Mouse (Mus musculus): ENCODE data around the gene S100a5. TPM values are rescaled to one million over a fixed set of nuclear protein-coding genes. Genes with fewer than 3 reads are reported as not detected.

Gene S100a5
- polyA plus RNA-seq (2015; fragmentation: Nextera tagmentation; extraction: Ambion mirVana), result not detected in 2 replicates

DNA sequence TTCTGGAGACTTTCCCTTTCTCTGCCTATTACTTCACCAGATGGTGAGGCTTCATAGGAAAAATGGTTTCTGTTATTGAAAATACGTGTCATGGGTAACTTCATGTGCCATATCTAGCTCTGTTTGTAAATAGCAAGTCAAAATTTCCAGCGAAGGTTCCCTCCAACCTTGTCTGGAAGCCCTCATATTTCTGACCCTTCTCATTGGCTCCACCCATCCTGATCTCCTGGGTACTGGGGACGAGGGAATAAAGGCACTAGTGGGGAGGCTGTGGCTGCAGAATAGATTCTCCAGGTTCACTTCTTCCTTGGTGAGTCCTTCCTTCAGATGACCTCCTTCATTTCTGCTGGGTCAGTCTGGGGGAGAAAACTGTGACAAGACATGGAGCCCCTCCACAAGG lies at the start of gene S100a5:
TSS of gene S100a5 (plus strand) at position 301 of the 400 bp plus-strand sequence.
- ATAC-seq (replicated peaks), result no peak
- Histone ChIP-seq H3K9ac (replicated peaks) (no peak within 1 kb of the TSS), H3K9me3 (no peaks in the 10 kb centered on the region), H3K36me3 (no peaks in the 10 kb centered on the region), H3K4me1 (peaks cover 17% of the 10 kb centered on the region), H3K27ac (replicated peaks) (no peak within 1 kb of the TSS), H3K27me3 (no peaks in the 10 kb centered on the region), H3K4me3 (no peak within 1 kb of the TSS), H3K4me2 (replicated peaks) (no peak within 1 kb of the TSS)
- WGBS, result 58% methylated on average over 3 of the region's 3 CpGs

DNA sequence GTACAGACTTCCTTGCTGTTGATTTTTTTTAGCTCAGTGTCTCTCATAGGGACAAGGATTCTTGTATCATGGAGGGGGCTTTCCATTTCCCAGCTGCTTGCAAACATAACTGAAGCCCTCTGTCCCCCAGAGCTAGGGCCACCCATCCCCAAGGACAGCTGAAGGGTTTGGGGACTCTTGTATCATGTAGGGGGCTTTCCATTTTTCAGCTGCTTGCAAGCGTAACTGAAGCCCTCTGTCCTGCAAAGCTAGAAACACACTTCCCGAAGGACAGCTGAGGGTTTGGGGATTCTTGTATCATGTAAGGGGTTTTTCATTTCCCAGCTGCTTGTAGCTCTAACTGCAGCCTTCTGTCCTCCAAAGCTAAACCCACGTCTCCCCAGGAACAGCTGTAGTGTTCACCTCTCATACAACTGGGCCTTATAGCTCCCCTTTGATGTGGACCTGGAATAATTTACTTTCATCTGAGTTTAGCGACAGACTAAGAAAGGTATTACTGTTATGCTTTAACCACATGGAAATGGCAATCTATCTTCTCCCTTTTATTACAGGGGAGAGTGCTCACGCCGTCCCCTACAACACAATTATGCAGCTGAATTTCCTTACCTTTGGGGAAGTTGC lies 48.2 kb upstream of the S100a5 start, which contains the start of gene S100a3:
TSS of gene S100a3 (plus strand) at position 571 of the 621 bp plus-strand sequence.
- Histone ChIP-seq H3K4me1 (peaks cover 4% of the 10 kb centered on the region; the same call in 1 of the 2 replicates), H3K36me3 (no peaks in the 10 kb centered on the region), H3K4me2 (replicated peaks) (no peak within 1 kb of the TSS), H3K9me3 (no peaks in the 10 kb centered on the region), H3K27me3 (no peaks in the 10 kb centered on the region), H3K4me3 (no peak within 1 kb of the TSS), H3K9ac (replicated peaks) (no peak within 1 kb of the TSS), H3K27ac (replicated peaks) (no peak within 1 kb of the TSS)
- ATAC-seq (replicated peaks), result no peak
- 84% methylated on average over 6 of the region's 6 CpGs for WGBS

DNA sequence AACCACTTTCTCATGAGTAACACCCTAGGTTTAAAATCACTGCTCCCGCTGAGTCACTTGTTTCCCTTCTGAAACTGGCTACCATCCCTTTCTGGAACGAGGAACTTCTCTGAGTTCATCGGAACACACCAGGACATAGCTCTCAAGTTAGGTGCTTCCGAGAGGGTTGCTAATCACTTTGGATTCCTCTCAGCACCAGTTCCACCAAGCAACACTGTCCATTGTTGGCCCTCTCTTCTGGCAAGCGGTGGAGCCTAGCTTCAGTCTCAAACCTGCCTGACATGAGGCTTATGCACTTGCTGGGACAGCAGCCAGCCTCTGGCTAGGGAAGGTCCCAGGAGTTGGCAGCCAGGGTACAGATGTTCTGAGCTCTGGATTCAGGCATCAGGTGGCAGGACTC lies 33.6 kb upstream of the S100a5 start:
- H3K4me1 ChIP-seq, result no peaks in the 10 kb centered on the region
- H3K4me2 ChIP-seq (replicated peaks), result no peak overlapping the region
- H3K27me3 ChIP-seq, result no peaks in the 10 kb centered on the region
- no peaks in the 10 kb centered on the region for H3K36me3 ChIP-seq
- 85% methylated on average over 5 of the region's 5 CpGs for WGBS
- ATAC-seq (replicated peaks), result no peak
- H3K4me3 ChIP-seq, result no peak overlapping the region
- no peaks in the 10 kb centered on the region for H3K9me3 ChIP-seq
- H3K27ac ChIP-seq (replicated peaks), result no peak overlapping the region
- no peak overlapping the region for H3K9ac ChIP-seq (replicated peaks)

DNA sequence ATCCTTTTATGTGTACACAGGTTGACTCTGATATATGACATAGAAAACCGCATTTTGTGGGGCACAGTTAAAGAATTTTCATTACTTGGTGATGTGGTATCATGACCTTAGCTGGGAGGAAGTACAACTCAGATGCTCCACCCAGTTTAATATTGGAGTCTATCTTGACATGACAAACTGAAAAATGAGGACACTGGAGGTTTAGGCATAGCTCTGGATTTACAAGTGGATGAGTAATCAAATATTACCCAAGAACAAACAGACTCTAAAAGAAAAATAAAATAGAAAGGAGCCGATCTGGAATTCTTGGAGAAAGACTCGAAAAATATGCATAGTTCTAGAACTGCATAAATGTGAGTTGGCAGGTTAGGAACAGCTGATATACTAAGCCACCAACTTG lies 33.0 kb upstream of the S100a5 start:
- H3K4me1 ChIP-seq, result no peaks in the 10 kb centered on the region
- whole genome bisulfite sequencing, result 89% methylated on average over 3 of the region's 3 CpGs
- no peak overlapping the region for H3K9ac ChIP-seq (replicated peaks)
- no peak overlapping the region for H3K27ac ChIP-seq (replicated peaks)
- no peak overlapping the region for H3K4me2 ChIP-seq (replicated peaks)
- H3K9me3 ChIP-seq, result no peaks in the 10 kb centered on the region
- H3K27me3 ChIP-seq, result no peaks in the 10 kb centered on the region
- no peak overlapping the region for H3K4me3 ChIP-seq
- no peaks in the 10 kb centered on the region for H3K36me3 ChIP-seq
- ATAC-seq (replicated peaks), result no peak

DNA sequence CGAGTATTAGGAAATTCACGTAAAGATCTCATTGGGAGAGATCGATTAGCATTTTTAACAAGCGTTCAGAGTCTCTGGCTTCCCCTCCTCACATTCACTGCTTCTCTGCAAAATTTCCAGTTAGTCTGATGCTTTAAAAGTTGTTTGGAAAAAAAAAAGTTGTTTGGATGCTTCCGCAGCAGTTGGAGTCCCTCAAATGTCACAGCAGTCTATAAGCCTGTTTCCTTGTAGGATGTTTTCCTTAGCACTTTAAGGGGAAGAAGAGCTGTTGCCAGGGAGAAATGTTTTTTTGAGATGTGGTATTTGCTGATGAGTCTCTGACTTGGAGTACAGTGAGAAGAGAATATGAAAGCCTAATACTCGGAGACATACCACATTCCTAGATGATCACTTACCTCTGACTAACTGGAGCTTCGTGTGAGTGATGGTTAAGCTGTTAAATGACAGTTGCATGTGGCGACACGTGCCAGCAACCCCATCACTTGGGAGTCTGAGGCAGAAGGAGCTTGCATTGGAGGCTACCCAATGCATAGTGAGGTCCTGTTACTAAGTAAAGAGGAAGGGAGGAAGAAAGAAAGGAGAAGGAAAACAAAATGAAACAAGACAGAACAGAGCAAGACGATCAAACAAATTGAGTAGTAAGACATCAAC lies 31.8 kb upstream of the S100a5 start:
- Histone ChIP-seq H3K27me3 (no peaks in the 10 kb centered on the region), H3K4me1 (no peaks in the 10 kb centered on the region), H3K9me3 (no peaks in the 10 kb centered on the region), H3K9ac (replicated peaks) (no peak overlapping the region), H3K27ac (replicated peaks) (no peak overlapping the region), H3K4me3 (no peak overlapping the region), H3K4me2 (replicated peaks) (no peak overlapping the region), H3K36me3 (no peaks in the 10 kb centered on the region)
- 72% methylated on average over 10 of the region's 10 CpGs for whole genome bisulfite sequencing
- no peak for ATAC-seq (replicated peaks)

DNA sequence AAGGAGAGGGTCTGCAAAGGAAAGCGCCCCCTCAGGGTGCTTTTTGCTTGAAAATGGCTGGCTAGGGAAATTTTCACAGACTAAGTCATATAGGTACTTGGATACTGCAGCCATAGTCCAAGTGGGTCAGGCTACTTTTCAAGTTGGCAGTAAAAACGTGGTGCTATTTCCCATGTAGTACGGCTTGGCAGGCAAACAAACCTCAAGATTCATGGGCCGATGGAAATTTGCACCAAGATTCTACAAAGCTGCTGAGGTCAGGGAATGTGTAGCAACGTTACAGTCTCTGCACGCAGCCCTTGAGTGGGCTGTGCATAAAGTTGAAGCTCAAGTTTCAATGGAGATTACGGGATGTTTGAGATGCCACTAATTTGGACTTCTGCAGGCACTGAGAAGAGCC lies 28.9 kb upstream of the S100a5 start:
- WGBS, result 80% methylated on average over 7 of the region's 7 CpGs
- no peaks in the 10 kb centered on the region for H3K9me3 ChIP-seq
- ATAC-seq (replicated peaks), result no peak
- H3K27ac ChIP-seq (replicated peaks), result no peak overlapping the region
- H3K4me3 ChIP-seq, result no peak overlapping the region
- H3K4me2 ChIP-seq (replicated peaks), result no peak overlapping the region
- H3K9ac ChIP-seq (replicated peaks), result no peak overlapping the region
- no peaks in the 10 kb centered on the region for H3K36me3 ChIP-seq
- H3K27me3 ChIP-seq, result no peaks in the 10 kb centered on the region
- H3K4me1 ChIP-seq, result no peaks in the 10 kb centered on the region

DNA sequence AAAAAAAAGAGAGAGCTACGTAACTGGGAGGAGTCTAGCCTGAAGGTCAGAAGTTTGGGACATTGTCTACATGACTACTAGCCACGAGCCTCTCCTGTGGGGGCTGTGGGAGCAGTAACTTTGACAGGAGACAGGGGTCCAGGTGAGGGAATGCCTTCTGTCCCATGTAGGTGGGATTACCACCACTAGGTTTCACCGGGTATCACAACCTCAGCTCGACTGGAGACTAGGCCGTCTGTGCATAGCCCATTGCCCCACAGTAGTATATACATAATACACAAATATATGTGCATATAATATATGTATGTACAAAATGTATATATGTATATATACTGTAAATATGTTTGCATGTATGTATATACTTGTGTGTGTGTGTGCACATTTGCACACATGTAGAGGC lies 27.2 kb upstream of the S100a5 start:
- Histone ChIP-seq H3K36me3 (no peaks in the 10 kb centered on the region), H3K4me2 (replicated peaks) (no peak overlapping the region), H3K27ac (replicated peaks) (no peak overlapping the region), H3K9me3 (no peaks in the 10 kb centered on the region), H3K4me3 (no peak overlapping the region), H3K9ac (replicated peaks) (no peak overlapping the region), H3K27me3 (no peaks in the 10 kb centered on the region), H3K4me1 (no peaks in the 10 kb centered on the region)
- WGBS, result 94% methylated on average over 5 of the region's 5 CpGs
- no peak for ATAC-seq (replicated peaks)

DNA sequence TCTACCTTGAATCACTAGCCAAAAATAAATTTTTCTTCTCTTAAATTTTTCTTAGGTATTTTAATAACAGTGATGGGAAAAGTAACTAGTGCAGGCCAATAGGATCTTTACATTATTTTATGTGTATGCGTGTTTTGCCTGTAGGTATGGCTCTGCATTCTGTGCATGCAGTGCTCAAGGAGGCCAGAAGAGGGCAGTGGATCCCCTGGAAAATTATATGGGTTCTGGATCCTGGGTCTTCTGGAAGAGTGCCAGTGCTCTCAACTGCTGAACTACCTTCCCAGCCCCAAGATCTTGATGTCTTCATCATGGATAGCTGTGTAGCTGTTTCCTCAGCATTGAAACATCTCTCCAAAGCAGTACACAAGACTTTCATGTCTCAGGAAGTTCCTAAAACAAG lies 26.2 kb upstream of the S100a5 start:
- no peak for ATAC-seq (replicated peaks)
- Histone ChIP-seq H3K4me3 (no peak overlapping the region), H3K9ac (replicated peaks) (no peak overlapping the region), H3K36me3 (no peaks in the 10 kb centered on the region), H3K4me1 (no peaks in the 10 kb centered on the region), H3K27me3 (no peaks in the 10 kb centered on the region), H3K27ac (replicated peaks) (no peak overlapping the region), H3K4me2 (replicated peaks) (no peak overlapping the region), H3K9me3 (no peaks in the 10 kb centered on the region)
- 97% methylated on average over 1 of the region's 1 CpGs for WGBS

DNA sequence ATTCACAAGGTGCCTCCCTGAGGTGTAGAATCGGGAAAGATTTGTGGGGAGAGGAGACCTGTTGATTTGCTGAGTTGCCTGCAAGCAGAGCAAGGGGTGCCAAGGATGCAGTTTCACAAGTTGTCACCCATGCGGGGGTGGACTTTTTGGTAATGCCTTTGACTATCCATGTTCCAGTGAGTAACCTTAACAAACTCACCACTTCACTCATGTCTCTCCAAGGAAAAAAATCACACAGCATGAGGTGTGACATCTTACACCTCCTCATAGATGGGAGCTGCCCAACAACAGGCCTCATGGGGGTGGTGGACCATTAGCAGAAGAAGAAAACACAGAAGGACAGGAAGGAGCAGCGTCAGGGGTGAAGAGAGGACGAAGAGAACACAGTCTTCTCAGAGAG lies 25.8 kb upstream of the S100a5 start:
- Histone ChIP-seq H3K27me3 (no peaks in the 10 kb centered on the region), H3K27ac (replicated peaks) (no peak overlapping the region), H3K9me3 (no peaks in the 10 kb centered on the region), H3K4me2 (replicated peaks) (no peak overlapping the region), H3K9ac (replicated peaks) (no peak overlapping the region), H3K36me3 (no peaks in the 10 kb centered on the region), H3K4me1 (no peaks in the 10 kb centered on the region), H3K4me3 (no peak overlapping the region)
- WGBS, result 91% methylated on average over 4 of the region's 4 CpGs
- no peak for ATAC-seq (replicated peaks)

DNA sequence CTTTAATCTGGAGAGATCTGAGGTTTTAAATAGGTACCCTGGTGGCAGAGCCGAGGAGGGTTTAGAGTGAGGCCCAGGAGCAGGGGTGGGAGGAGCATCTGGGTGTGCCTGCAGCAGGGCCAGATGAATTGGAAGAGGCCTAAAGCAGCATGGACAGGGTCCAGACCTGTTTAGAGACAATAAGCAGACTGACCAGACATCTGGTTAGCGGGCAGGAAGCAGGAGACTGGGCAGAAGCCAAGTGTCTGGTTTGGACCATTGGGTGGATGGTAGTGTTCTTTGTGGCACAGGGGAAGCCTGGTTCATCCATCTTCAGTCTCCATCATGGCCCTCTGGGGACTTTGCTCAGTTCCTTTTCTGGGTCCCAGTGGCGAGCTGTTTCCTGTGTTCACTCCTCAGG lies 24.4 kb upstream of the S100a5 start:
- ATAC-seq (replicated peaks), result no peak
- H3K9ac ChIP-seq (replicated peaks), result no peak overlapping the region
- no peaks in the 10 kb centered on the region for H3K4me1 ChIP-seq
- H3K4me2 ChIP-seq (replicated peaks), result no peak overlapping the region
- H3K9me3 ChIP-seq, result no peaks in the 10 kb centered on the region
- 56% methylated on average over 3 of the region's 3 CpGs for WGBS
- H3K27ac ChIP-seq (replicated peaks), result no peak overlapping the region
- H3K36me3 ChIP-seq, result no peaks in the 10 kb centered on the region
- H3K4me3 ChIP-seq, result no peak overlapping the region
- no peaks in the 10 kb centered on the region for H3K27me3 ChIP-seq

DNA sequence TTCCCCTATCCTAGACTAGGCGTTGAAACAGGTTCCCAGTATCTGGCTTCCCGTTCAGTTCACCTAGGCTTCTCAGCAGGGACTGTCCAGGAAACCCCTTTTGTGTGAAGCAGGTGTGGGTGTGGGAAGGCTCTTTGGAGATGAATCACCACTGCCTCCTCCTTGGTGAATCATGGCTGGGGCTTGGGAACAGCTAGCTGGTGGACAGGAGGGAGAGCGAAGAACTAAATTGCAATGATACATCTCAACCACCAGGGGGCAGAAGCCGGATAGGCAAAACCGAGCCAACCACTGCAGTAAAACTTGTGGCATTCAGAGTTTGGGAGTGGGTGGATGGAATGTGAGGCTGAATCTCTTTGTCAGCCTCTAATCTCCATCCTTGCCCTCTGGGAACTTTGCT lies 22.7 kb upstream of the S100a5 start:
- H3K36me3 ChIP-seq, result no peaks in the 10 kb centered on the region
- ATAC-seq (replicated peaks), result peak; percentile 35

DNA sequence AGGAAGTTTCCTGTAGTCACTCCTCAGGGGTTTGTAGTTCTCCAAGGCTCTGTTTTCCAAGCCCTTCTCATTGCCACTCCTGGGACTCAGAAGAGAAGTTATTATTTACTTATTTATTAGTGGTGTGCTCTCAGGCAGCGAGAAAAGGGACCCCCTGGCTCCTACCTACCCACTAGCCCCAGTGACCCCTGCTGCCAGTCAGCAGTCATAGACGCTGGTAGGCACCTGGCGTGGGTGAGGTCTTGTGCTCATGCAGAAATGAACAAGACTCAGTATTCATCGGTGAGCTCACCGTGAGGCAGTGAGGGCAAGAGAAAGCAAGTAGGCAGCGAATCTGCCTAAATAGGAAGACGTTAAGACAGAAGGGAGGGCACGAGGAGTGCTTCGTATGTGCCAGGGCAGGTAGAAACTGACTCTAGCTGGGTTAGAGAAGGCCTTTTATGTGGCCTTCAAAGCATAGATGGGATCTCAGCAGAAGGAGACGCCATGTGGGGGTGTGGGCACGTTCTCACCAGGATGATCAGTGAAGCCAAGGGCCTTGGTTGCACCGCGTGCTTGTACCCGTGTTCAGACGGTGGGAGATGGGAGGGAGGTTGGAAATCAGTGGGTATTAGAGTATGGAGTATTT lies 22.2 kb upstream of the S100a5 start:
- ATAC-seq (replicated peaks), result no peak
- no peaks in the 10 kb centered on the region for H3K36me3 ChIP-seq
- H3K4me3 ChIP-seq, result no peak overlapping the region
- 84% methylated on average over 15 of the region's 15 CpGs for WGBS
- no peaks in the 10 kb centered on the region for H3K27me3 ChIP-seq
- H3K9me3 ChIP-seq, result no peaks in the 10 kb centered on the region
- no peak overlapping the region for H3K27ac ChIP-seq (replicated peaks)
- H3K9ac ChIP-seq (replicated peaks), result no peak overlapping the region
- no peak overlapping the region for H3K4me2 ChIP-seq (replicated peaks)
- no peaks in the 10 kb centered on the region for H3K4me1 ChIP-seq

More for the DNA sequence above, 22.7 kb upstream of the S100a5 start:
- Histone ChIP-seq H3K9ac (replicated peaks) (no peak overlapping the region), H3K9me3 (no peaks in the 10 kb centered on the region), H3K4me3 (no peak overlapping the region), H3K27me3 (no peaks in the 10 kb centered on the region), H3K27ac (replicated peaks) (no peak overlapping the region), H3K4me1 (no peaks in the 10 kb centered on the region), H3K4me2 (replicated peaks) (no peak overlapping the region)
- 35% methylated on average over 5 of the region's 5 CpGs for WGBS

Data from forebrain, embryonic 15.5 days (tissue).